Mouse (Mus musculus) spleen, adult 2 months (tissue): ENCODE measurements around the gene Dcaf5.

ENCODE experiments used
- CTCF ChIP-seq: fragments of 200-500 bp; IDR thresholded peaks from 2 replicates; pipeline ENCODE4 v1.5.1; 2011; ENCODE audit warnings: mild to moderate bottlenecking, inconsistent platforms; ENCODE audit not compliant: insufficient read depth, insufficient read length, insufficient replicate concordance; ENCODE audit errors: extremely low read depth
- POLR2A ChIP-seq: fragments of 200-500 bp; IDR thresholded peaks from 2 replicates; pipeline ENCODE4 v1.6.1; 2011; ENCODE audit warnings: low read depth, low read length, inconsistent platforms

DNA sequence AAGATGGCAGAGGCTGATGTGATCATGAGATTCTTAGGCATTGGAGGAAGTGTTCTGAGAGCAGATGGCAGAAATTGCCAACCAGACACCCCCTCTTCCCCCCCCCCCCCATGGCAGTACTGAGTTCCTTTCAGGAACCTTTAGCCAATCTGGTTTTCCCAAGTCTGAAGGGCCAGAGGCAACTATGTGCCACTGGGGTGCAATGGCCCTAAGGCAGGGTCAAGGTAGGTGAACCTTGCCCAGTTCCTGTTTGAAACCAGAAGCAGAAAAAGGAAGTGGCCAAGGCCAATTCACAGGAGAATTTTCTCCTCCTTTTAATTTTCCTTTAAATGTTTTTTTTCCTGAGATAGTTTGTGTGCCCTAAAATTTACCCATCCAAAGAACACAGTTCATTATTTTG is 110.4 kb downstream of the Dcaf5 start:
- TF ChIP-seq CTCF (no peak), POLR2A (no peak)
